Mouse (Mus musculus) brain, embryonic 14.5 days (tissue): ENCODE measurements around the gene Lrrc8e.

Experiments
- CTCF ChIP-seq: fragments of 200-500 bp; IDR thresholded peaks from 2 replicates; pipeline ENCODE4 v1.5.1; 2012; ENCODE audit warnings: inconsistent platforms, mild to moderate bottlenecking, moderate library complexity, borderline replicate concordance; ENCODE audit not compliant: insufficient read depth, insufficient read length; ENCODE audit errors: extremely low read depth
- POLR2A ChIP-seq: fragments of 200-500 bp; IDR thresholded peaks from 2 replicates; pipeline ENCODE4 v1.6.1; 2012; ENCODE audit warnings: mild to moderate bottlenecking, inconsistent platforms, borderline replicate concordance; ENCODE audit not compliant: poor library complexity, insufficient read depth, insufficient read length, severe bottlenecking; ENCODE audit errors: extremely low read depth

DNA sequence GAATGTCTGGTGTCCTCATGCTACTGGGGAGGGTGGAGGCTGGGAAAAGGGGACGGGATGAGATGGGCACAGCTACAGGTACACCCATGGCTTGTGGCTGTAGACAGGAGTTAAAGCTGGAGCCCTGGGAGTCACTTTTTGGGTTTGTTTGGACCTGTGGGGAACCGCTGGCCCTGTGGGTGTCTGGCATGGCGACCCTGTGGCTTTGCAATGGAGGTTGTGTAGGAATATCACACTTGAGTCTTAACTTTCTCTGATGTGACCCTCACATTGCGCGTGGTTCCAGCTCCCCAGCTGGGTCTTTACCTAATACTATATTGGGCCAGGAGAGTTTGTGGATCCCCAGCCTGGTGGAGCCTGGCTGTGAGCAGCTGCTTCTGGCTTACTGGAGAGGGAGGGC, 18.4 kb downstream of the Lrrc8e start:
- TF ChIP-seq CTCF (no peak), POLR2A (no peak)
